ENCODE assay signal across 8 mouse cellular contexts in genomic region chr7:119019537-119019936, GRCm38 (mm10). TPM values are rescaled to one million over a fixed set of nuclear protein-coding genes. Genes with fewer than 3 reads are reported as not detected.
DNase-seq lines count a peak whose midpoint lies in the region; ATAC-seq lines count a peak whose summit lies in the region.

No protein-coding gene starts in this region.

- no peak overlapping the region for H3K9ac ChIP-seq in forebrain, embryonic 12.5 days
- H3K9ac ChIP-seq in lung, embryonic 16.5 days (ENCODE audit: low read length), result no peak overlapping the region

- H3K4me1 ChIP-seq in forebrain, embryonic 12.5 days, result no peaks in the 10 kb centered on the region
- H3K4me1 ChIP-seq in lung, embryonic 16.5 days (replicated peaks; ENCODE audit: control insufficient read depth, insufficient read depth, low read length), result no peaks in the 10 kb centered on the region

- WGBS in forebrain, embryonic 12.5 days, result 24% methylated on average over 4 of the region's 4 CpGs
- 12% methylated on average over 4 of the region's 4 CpGs for WGBS in lung, embryonic 16.5 days

- H3K4me3 ChIP-seq in forebrain, embryonic 12.5 days (replicated peaks), result no peak overlapping the region
- no peak overlapping the region for H3K4me3 ChIP-seq in lung, embryonic 16.5 days (ENCODE audit: low read length)

- peak; percentile 70 for ATAC-seq in forebrain, embryonic 12.5 days (ENCODE audit: low FRiP score)
- ATAC-seq in lung, embryonic 16.5 days (ENCODE audit: low read depth), result peak; percentile 60; the same call in 1 of the 2 replicates

- peaks cover 4% of the 10 kb centered on the region; the same call in 1 of the 2 replicates for H3K27me3 ChIP-seq in forebrain, embryonic 12.5 days
- H3K27me3 ChIP-seq in lung, embryonic 16.5 days (ENCODE audit: control insufficient read depth, insufficient read depth, low read depth, low read length), result 0 out of 2 replicates have a peak, but pooled peaks cover 2% of the 10 kb centered on the region

- no peak overlapping the region for H3K27ac ChIP-seq in forebrain, embryonic 12.5 days
- H3K27ac ChIP-seq in lung, embryonic 16.5 days (ENCODE audit: low read length), result no peak overlapping the region

- H3K4me2 ChIP-seq in forebrain, embryonic 12.5 days, result no peak overlapping the region
- no peak overlapping the region for H3K4me2 ChIP-seq in lung, embryonic 16.5 days (ENCODE audit: low read depth, low read length)

- no peaks in the 10 kb centered on the region for H3K9me3 ChIP-seq in forebrain, embryonic 12.5 days
- H3K9me3 ChIP-seq in lung, embryonic 16.5 days (ENCODE audit: control insufficient read depth, low read length), result no peaks in the 10 kb centered on the region

- H3K36me3 ChIP-seq in forebrain, embryonic 12.5 days (replicated peaks), result no peaks in the 10 kb centered on the region
- H3K36me3 ChIP-seq in lung, embryonic 16.5 days (ENCODE audit: control insufficient read depth, insufficient read depth, low read length), result no peaks in the 10 kb centered on the region

- peak; percentile 20 for DNase-seq in right cerebral cortex, adult 18-20 months
- DNase-seq in right cerebral cortex, postnatal 36 days (ENCODE audit: low spot score in 2 of 2), result no peak
- DNase-seq in adrenal gland, postnatal 25 days, result peak; percentile 71
- DNase-seq in kidney, adult 11 months, result peak; percentile 27
- peak; percentile 57 to 68 for DNase-seq in right cerebral cortex, postnatal 10 days (ENCODE audit: low spot score in 2 of 2)
- DNase-seq in c-Kit-positive CD71-positive TER-119-positive erythroid progenitor cells, embryonic 14.5 days (ENCODE audit: low spot score), result no peak

RNA-seq across cellular contexts. Expression of gene Gprc5b, which starts 24.5 kb away (rescaled TPM):
- total RNA-seq in adrenal gland, postnatal 25 days (2021), result 102 and 104 TPM in 2 replicates
- 11.8 and 15.1 TPM in 2 replicates for polyA plus RNA-seq in forebrain, embryonic 12.5 days (2016; fragmentation: Nextera tagmentation; extraction: Ambion mirVana)
- polyA plus RNA-seq in lung, embryonic 16.5 days (2015; fragmentation: Nextera tagmentation; extraction: Ambion mirVana), result 5.1 and 5.2 TPM in 2 replicates

Comparison
In these comparisons a context has a peak if more than half of its experiments do, and no peak if none do; other contexts are left out.
1. DNase-seq: peak in right cerebral cortex, adult 18-20 months (single experiment), adrenal gland, postnatal 25 days (single experiment), kidney, adult 11 months (single experiment) and right cerebral cortex, postnatal 10 days (2 of 2); none in right cerebral cortex, postnatal 36 days (0 of 2) and c-Kit-positive CD71-positive TER-119-positive erythroid progenitor cells, embryonic 14.5 days (single experiment).